Mouse (Mus musculus) cerebellum, postnatal 4 days (tissue): ENCODE measurements at regions not wholly inside any gene's neighbourhood (a gene's known extent, or its start where the extent isn't known, plus 50 kb on each side); places are given as distances from the start of the nearest gene placed in this dataset.

ENCODE experiments used
- DNase-seq, 2 experiments: peaks; one replicate each; pipeline ENCODE4 v3.0.0; 2022; ENCODE audit warnings: low spot score in 2 of 2, mixed read lengths in 1 of 2

- no peak for DNase-seq
These were observed 158.5 kb downstream of the Dyrk2 start for GRCm38 (mm10) chr10:118711529-118711928.

GRCm38 (mm10) chr10:118711951-118712350 lies 158.1 kb downstream of the Dyrk2 start:
- DNase-seq, result no peak

- no peak for DNase-seq
These were observed 157.1 kb downstream of the Dyrk2 start for GRCm38 (mm10) chr10:118712951-118713350.

DNA sequence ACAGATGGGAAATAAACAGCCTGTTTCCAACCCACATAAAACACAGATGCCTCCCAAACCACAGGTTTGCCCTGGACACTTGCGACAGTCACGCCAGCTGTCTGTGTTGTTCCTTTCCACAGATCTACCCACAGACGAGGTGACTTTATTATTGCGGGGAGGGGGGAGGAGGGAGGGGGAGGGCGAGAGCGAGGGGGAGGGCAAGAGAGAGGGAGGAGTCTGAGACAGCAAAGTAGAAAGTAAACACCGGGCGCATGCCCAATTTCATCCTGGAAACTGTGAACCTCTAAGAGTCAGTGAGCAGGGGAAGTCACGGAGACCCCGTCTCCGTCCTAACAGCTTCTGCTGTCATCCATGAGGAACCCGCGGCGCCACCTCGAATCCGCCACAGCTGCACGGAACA lies 155.8 kb downstream of the Dyrk2 start:
- no peak for DNase-seq

- DNase-seq, result no peak
These were observed 155.4 kb downstream of the Dyrk2 start for GRCm38 (mm10) chr10:118714595-118714994.

- DNase-seq, result no peak
These were observed 149.4 kb downstream of the Dyrk2 start for GRCm38 (mm10) chr10:118720630-118721029.

DNA sequence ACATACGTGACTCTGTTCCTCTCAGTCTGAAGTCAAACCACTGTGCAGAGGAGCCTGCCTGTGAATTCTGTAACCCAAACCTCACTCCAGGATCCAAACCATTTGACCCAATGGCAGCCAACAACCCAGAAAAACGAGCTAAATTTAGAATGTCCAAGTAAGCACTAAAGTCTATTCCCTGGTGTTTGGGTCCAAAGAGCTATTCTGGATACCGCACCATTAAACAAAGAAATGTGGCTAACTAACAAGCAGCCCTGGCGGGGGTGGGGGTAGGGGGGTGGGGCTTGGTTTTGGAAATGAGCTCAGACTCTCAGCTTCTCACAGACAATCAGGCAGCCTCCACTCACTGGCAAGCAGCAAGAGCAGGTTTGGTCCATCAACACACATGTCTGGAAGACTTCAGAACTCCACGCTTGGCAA lies 147.9 kb downstream of the Dyrk2 start:
- DNase-seq, result no peak

- no peak for DNase-seq
These were observed 147.3 kb downstream of the Dyrk2 start for GRCm38 (mm10) chr10:118722671-118723070.

- no peak for DNase-seq
These were observed 133.9 kb downstream of the Dyrk2 start for GRCm38 (mm10) chr10:118736093-118736492.

DNA sequence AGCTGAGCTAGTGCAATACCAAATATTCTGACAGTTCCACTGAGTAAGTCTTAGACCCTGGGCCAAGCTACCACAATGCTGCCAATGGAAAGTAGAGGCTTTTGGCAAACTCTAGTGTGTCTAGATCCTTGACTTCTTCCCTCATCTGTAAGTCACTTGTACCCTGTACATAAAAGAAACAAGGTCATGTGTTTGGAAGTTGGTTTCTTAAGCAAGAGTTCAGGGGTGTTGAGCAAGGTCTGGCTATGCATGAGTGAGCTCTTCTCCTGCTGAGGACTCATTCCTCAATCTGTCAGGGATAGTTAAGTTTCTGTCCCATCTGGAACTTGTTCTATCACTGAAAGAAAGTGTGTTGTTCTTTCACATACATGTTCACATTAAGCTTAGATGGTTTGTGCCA lies 132.9 kb downstream of the Dyrk2 start:
- DNase-seq, result no peak

DNA sequence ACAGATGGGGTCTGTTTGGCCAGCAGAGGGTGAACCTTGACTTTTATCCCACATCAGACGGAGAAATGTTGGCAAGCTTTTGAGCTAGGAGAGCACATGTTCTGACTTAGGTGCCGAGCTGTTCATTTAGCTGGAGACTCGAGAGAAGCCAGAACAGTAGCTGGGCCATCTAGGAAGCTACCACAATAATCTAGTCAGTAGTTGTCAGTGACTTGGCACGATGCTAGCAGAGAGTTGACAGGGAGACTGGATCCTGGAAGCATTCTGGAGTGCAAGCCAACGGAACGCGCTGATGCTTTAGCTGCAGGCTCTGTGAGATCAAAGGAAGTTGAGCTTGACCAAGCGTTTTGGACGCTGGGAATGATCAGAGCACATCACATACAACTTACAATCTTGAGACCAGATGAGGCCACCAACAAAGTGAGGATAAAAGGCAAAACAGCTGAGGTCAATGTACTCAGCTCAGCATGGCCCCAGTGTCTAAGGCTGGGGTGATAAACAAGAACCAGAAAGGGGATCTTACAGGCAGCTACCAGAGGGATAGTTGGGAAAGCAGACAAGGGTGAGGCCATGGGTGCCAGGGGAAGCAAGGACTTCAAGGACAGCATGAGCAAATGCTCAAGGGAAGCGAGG lies 130.0 kb downstream of the Dyrk2 start:
- DNase-seq, result no peak

DNA sequence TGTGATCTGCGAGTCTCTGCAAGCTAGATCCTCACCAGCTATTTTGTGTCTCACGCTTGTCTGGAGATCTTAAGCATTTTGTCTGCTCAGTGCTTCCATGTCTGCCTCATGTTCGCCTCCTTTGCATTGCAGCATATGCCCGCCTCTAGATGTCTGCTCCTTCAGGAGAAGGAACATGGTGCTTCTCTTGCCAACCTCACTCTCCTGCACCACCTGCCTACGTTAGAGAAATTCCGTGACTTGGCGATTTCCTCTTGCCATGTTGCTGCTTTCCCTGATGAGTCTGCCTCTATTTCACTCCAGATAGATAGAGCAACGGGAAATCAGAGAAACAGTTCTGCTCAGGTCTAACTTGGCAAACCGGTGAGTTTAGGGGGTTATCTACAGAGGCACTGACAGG lies 126.2 kb downstream of the Dyrk2 start:
- no peak for DNase-seq

DNA sequence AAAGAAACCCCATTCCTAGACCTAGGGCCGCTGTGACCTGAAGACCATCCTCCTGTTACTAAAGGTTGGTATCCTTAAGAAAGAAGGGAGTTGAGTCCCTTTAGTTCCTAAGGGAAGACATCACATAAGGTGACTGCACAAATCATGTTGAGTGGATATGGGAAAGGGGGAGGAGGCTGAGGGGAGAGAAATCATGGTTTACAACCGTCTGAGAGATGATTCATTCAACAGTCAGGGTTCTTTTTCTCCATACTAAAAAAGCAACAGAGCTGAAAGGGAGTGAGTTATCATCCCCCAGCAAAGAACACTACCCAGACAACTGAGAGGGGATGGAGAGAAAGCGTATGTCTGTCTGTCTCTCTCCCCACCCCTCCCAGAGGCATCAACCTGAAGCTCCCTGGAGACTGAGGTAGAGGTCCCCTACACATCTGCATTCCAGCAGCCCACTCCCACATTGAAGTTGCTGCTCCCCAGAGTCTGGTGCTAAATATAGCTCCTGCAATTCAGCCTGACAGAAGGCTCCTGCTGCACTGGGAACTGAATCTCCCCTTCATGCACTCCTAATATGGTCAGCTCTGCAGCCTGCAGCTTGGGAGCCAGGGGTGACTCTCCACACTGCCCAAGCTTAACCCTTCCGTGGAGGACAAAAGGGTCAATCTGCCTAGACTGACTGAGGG lies 123.2 kb downstream of the Dyrk2 start:
- DNase-seq, result no peak

DNA sequence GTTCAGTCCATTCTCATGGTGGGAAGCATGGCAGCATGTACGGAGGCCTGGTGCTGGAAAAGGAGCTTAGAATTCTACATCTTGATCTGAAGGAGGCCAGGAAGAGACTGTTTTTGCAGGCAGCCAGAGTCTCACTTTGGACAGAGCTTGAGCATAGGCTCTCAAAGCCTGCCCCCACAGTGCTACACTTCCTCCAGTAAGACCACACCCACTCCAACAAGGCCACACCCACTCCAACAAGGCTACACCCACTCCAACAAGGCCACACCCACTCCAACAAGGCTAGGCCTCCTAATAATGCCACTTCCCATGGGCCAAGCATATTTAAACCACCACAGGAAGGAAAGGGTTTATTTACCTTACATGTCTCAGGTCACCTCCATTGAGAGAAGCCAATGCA lies 121.0 kb downstream of the Dyrk2 start:
- no peak for DNase-seq

DNA sequence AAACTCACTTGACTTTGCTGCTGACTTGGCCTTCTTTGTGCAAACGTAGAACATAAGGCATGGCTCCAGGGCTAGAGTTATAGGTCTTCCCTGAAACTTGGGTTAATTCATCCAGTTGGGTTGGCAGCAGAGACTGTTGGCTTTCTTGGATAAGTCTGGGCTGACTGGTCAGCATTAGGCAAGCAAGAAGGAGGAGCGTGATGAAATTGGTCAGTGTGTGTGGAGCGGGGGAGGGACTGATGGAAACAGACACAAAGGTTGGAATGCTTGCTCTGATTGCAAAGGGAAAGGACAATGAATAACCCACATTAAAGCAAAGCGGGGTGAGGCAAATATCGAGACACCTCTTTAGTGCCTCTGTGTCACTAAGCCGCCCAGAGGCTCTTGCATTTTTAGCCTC lies 120.3 kb downstream of the Dyrk2 start:
- DNase-seq, result no peak

- no peak for DNase-seq
These were observed 118.9 kb downstream of the Dyrk2 start for GRCm38 (mm10) chr10:118751110-118751509.

- no peak for DNase-seq
These were observed 116.8 kb downstream of the Dyrk2 start for GRCm38 (mm10) chr10:118753061-118753775.

- DNase-seq, result no peak
These were observed 115.2 kb downstream of the Dyrk2 start for GRCm38 (mm10) chr10:118754791-118755190.

DNA sequence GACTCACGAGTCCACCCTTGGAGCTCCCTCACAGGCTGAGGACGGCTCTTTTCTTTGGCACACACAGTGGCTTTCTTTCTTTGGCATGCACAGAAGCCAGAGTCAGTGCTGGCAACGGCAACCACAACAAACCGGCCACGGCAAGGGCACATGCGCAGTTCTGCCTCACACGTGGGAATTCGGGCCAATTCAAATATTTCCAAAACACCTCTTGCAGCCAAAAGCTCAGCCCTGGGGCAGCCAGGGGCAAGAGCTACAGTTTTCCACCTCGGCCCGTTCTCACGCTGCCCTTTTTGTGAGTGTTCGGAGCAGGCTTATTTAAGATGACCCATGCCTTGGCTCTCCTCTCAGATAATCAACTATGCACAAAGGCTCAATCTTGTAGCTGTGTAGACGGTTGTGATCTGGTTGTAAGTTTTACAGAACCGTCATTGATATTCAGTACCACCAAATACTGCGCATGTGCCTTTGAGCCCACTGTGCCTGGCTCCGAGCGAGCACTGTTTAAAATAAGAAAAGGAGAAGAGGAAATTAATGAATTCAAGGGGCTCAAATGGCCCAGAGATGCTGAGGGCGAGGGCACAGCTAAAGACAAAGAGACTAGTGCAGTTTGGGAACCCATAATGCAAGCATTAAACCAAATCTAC lies 111.1 kb downstream of the Dyrk2 start:
- DNase-seq, result peak in 1 of 2 experiments; percentile 23

DNA sequence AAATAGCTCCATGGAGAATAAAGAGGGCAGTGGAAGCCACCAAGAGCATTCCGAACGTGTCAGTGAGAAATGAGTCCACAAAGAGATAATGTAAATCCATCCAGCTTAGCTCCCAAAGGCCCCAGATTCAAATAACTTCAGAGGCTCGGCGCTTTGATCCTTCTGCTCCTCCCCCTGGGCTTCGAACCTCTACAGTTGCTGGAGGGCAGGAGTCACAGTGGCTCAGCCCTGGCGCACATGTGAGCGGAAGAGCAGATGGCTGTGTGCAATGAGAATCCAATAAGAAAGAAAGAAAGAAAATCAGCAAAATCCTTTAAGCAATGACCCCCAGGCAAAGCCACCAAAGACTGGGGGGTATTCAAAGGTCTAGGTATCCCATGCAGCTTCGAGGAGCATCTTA lies 109.6 kb downstream of the Dyrk2 start:
- DNase-seq, result no peak

DNA sequence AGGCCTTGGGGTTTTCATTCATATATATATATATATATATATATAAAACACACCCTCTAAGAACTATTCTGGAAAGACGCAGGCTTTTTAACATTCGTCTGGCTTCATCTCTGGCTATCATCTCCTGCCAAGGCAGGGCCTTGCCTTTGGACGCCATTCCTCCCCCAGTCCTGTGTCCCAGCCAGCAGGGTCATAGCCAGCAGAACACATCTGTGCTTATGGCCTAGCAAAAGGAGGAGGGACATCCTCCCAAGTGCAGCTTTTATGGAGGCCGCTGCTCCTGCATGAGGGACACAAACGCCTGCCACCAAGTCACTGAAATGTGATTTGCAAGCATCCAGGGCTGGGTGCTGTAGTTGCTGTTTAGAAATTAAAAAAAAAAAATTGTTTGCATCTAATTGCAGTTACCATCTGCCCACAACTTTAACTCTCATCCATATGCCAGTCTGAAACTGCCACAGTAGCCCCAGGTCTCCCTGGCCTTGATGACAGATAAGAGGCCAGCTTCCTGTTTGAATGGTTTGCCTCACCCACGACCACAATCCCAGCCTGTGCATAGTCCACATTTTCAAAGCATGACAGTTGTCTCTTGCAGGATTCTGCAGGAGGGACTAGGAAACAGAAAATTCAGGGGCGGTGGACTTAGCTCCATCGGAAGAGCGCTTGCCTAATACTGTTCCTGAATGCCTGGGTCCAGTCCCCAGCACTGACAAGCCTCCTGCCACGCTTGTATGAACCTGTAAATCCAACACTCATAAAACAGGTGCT lies 108.7 kb downstream of the Dyrk2 start:
- no peak for DNase-seq

DNA sequence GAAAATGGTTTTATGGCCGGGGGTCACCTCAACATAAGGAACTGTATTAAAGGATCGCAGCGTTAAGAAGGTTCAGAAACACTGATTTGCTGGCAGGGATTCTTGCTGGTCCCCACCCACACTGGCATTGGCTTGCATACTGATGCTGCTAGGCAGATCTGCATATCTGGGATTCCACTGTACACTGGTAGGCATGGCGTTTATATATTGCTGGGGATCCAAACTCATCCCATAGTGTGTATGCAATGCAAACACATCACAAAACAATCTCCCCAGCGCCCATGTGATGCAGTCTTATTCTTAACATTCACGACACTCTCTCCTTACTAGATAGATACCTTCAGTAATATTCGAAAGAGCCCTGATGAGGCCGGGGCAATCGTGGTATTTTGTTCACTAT lies 105.0 kb downstream of the Dyrk2 start:
- DNase-seq, result no peak
